Mouse (Mus musculus) forebrain, embryonic 10.5 days (tissue): Measurements from ENCODE around the gene Snx32. TPM values are rescaled to one million over a fixed set of nuclear protein-coding genes. Genes with fewer than 3 reads are reported as not detected.
A peak's percentile ranks its signal among the peaks of the same experiment; 100 is the strongest.

Experiments used
- DNase-seq: peaks from one replicate; pipeline ENCODE4 v3.0.0-alpha.2; 2017; ENCODE audit warnings: low spot score; ENCODE audit errors: extremely low spot score
- H3K27ac ChIP-seq: fragments of 300-500 bp; sonication (generic); 2 replicates; pipeline ENCODE4 v1.5.1; 2016; ENCODE audit warnings: mild to moderate bottlenecking
- H3K27me3 ChIP-seq: fragments of 300-500 bp; sonication (generic); 2 replicates; pipeline ENCODE4 v1.6.1; 2016; ENCODE audit warnings: mild to moderate bottlenecking; ENCODE audit not compliant: poor library complexity, severe bottlenecking
- H3K36me3 ChIP-seq: fragments of 300-500 bp; sonication (generic); replicated peaks from 2 replicates; pipeline ENCODE4 v1.6.1; 2016; ENCODE audit warnings: mild to moderate bottlenecking, moderate library complexity
- H3K4me1 ChIP-seq: fragments of 300-500 bp; sonication (generic); 2 replicates; pipeline ENCODE4 v1.6.1; 2016
- H3K4me3 ChIP-seq: fragments of 300-500 bp; sonication (generic); 2 replicates; pipeline ENCODE4 v1.5.1; 2016; ENCODE audit warnings: mild to moderate bottlenecking, moderate library complexity
- H3K9me3 ChIP-seq: fragments of 300-500 bp; sonication (generic); 2 replicates; pipeline ENCODE4 v1.6.1; 2016; ENCODE audit warnings: mild to moderate bottlenecking, moderate library complexity
- WGBS: fragments of 180-500 bp; shearing (Covaris S2); methylation state at CpG from one replicate; pipeline ENCODE4 v1.1.7; 2016; 5-methylcytosine and 5-hydroxymethylcytosine counted together
- polyA plus RNA-seq: library from polyadenylated mRNA; unstranded; fragments of >200 nt; fragmentation: Nextera tagmentation; extraction: Ambion mirVana; gene quantifications from 2 replicates; pipeline ENCODE4 v1.2.1, GENCODE M21; 2016

The Snx32 gene
- 7.0 and 7.9 TPM in 2 replicates for polyA plus RNA-seq

GRCm38 (mm10) chr19:5510031-5511026 is at the start of gene Snx32:
Gene Snx32 (minus strand): TSS chr19:5510538.
- Histone ChIP-seq H3K9me3 (peaks cover 14% of the 10 kb centered on the region), H3K4me3 (peak within 1 kb of the TSS; percentile 57), H3K27me3 (peaks cover 8% of the 10 kb centered on the region; the same call in 1 of the 2 replicates), H3K4me1 (peaks cover 21% of the 10 kb centered on the region), H3K27ac (peak within 1 kb of the TSS; percentile 84), H3K36me3 (no peaks in the 10 kb centered on the region)
- 2% methylated on average over 47 of the region's 47 CpGs for WGBS
- DNase-seq, result peak; percentile 93

GRCm38 (mm10) chr19:5559631-5560456 is 49.5 kb upstream of the Snx32 start:
- 1% methylated on average over 69 of the region's 69 CpGs for WGBS
- H3K36me3 ChIP-seq, result no peaks in the 10 kb centered on the region
- H3K9me3 ChIP-seq, result no peaks in the 10 kb centered on the region
- DNase-seq, result no peak
- H3K4me3 ChIP-seq, result peak overlapping the region; percentile 47
- peaks cover 100% of the 10 kb centered on the region for H3K27me3 ChIP-seq
- H3K27ac ChIP-seq, result no peak overlapping the region
- peaks cover 25% of the 10 kb centered on the region for H3K4me1 ChIP-seq

- no peak for DNase-seq
- Histone ChIP-seq H3K9me3 (no peaks in the 10 kb centered on the region), H3K36me3 (no peaks in the 10 kb centered on the region), H3K27me3 (peaks cover 100% of the 10 kb centered on the region), H3K27ac (no peak overlapping the region), H3K4me1 (peaks cover 25% of the 10 kb centered on the region), H3K4me3 (peak overlapping the region; percentile 47; the same call in 1 of the 2 replicates)
- WGBS, result 19% methylated on average over 8 of the region's 8 CpGs
Measured at GRCm38 (mm10) chr19:5559229-5559628, 48.9 kb upstream of the Snx32 start.

- no peak overlapping the region for H3K27ac ChIP-seq
- no peak for DNase-seq
- peaks cover 25% of the 10 kb centered on the region for H3K4me1 ChIP-seq
- no peaks in the 10 kb centered on the region for H3K9me3 ChIP-seq
- H3K36me3 ChIP-seq, result no peaks in the 10 kb centered on the region
- H3K4me3 ChIP-seq, result no peak overlapping the region
- H3K27me3 ChIP-seq, result peaks cover 100% of the 10 kb centered on the region
- WGBS, result 56% methylated on average over 8 of the region's 8 CpGs
Measured at GRCm38 (mm10) chr19:5558770-5559169, 48.4 kb upstream of the Snx32 start.

GRCm38 (mm10) chr19:5558169-5558568 is 47.8 kb upstream of the Snx32 start:
- no peak overlapping the region for H3K27ac ChIP-seq
- 51% methylated on average over 7 of the region's 7 CpGs for WGBS
- H3K4me3 ChIP-seq, result no peak overlapping the region
- no peak for DNase-seq
- H3K9me3 ChIP-seq, result no peaks in the 10 kb centered on the region
- H3K36me3 ChIP-seq, result no peaks in the 10 kb centered on the region
- peaks cover 100% of the 10 kb centered on the region for H3K27me3 ChIP-seq
- H3K4me1 ChIP-seq, result peaks cover 25% of the 10 kb centered on the region

- 77% methylated on average over 14 of the region's 14 CpGs for WGBS
- Histone ChIP-seq H3K9me3 (no peaks in the 10 kb centered on the region), H3K4me3 (no peak overlapping the region), H3K27me3 (peaks cover 68% of the 10 kb centered on the region), H3K36me3 (no peaks in the 10 kb centered on the region), H3K27ac (no peak overlapping the region), H3K4me1 (peaks cover 6% of the 10 kb centered on the region)
- DNase-seq, result no peak
Measured at GRCm38 (mm10) chr19:5554212-5554611, 43.9 kb upstream of the Snx32 start.

GRCm38 (mm10) chr19:5553802-5554201 is 43.5 kb upstream of the Snx32 start:
- H3K27me3 ChIP-seq, result peaks cover 64% of the 10 kb centered on the region
- 54% methylated on average over 8 of the region's 8 CpGs for WGBS
- H3K4me1 ChIP-seq, result peaks cover 2% of the 10 kb centered on the region

GRCm38 (mm10) chr19:5547471-5548056 is 37.2 kb upstream of the Snx32 start:
- Histone ChIP-seq H3K4me1 (peaks cover 5% of the 10 kb centered on the region; the same call in 1 of the 2 replicates), H3K4me3 (no peak overlapping the region), H3K9me3 (no peaks in the 10 kb centered on the region), H3K27me3 (peaks cover 1% of the 10 kb centered on the region; the same call in 1 of the 2 replicates), H3K27ac (no peak overlapping the region), H3K36me3 (no peaks in the 10 kb centered on the region)
- WGBS, result 88% methylated on average over 4 of the region's 4 CpGs
- DNase-seq, result no peak

More at GRCm38 (mm10) chr19:5553802-5554201, 43.5 kb upstream of the Snx32 start:
- H3K27ac ChIP-seq, result no peak overlapping the region
- DNase-seq, result no peak
- no peak overlapping the region for H3K4me3 ChIP-seq
- H3K9me3 ChIP-seq, result no peaks in the 10 kb centered on the region
- no peaks in the 10 kb centered on the region for H3K36me3 ChIP-seq

- Histone ChIP-seq H3K9me3 (no peaks in the 10 kb centered on the region), H3K27ac (no peak overlapping the region), H3K4me3 (no peak overlapping the region), H3K4me1 (peaks cover 5% of the 10 kb centered on the region; the same call in 1 of the 2 replicates), H3K36me3 (no peaks in the 10 kb centered on the region), H3K27me3 (no peaks in the 10 kb centered on the region)
- no peak for DNase-seq
- WGBS, result 57% methylated on average over 11 of the region's 11 CpGs
Measured at GRCm38 (mm10) chr19:5544031-5544430, 33.7 kb upstream of the Snx32 start.

- H3K27ac ChIP-seq, result no peak overlapping the region
- DNase-seq, result no peak
- no peaks in the 10 kb centered on the region for H3K27me3 ChIP-seq
- no peaks in the 10 kb centered on the region for H3K36me3 ChIP-seq
- 90% methylated on average over 9 of the region's 9 CpGs for WGBS
- H3K4me3 ChIP-seq, result no peak overlapping the region
- H3K9me3 ChIP-seq, result no peaks in the 10 kb centered on the region
- peaks cover 5% of the 10 kb centered on the region; the same call in 1 of the 2 replicates for H3K4me1 ChIP-seq
Measured at GRCm38 (mm10) chr19:5543362-5543761, 33.0 kb upstream of the Snx32 start.

GRCm38 (mm10) chr19:5538786-5539185 is 28.4 kb upstream of the Snx32 start:
- no peak for DNase-seq
- no peaks in the 10 kb centered on the region for H3K9me3 ChIP-seq
- no peak overlapping the region for H3K4me3 ChIP-seq
- 61% methylated on average over 8 of the region's 8 CpGs for WGBS
- no peaks in the 10 kb centered on the region for H3K27me3 ChIP-seq
- H3K27ac ChIP-seq, result no peak overlapping the region
- no peaks in the 10 kb centered on the region for H3K36me3 ChIP-seq
- no peaks in the 10 kb centered on the region for H3K4me1 ChIP-seq

GRCm38 (mm10) chr19:5532520-5532919 is 22.2 kb upstream of the Snx32 start:
- Histone ChIP-seq H3K4me1 (peaks cover 20% of the 10 kb centered on the region), H3K4me3 (no peak overlapping the region), H3K36me3 (no peaks in the 10 kb centered on the region), H3K27me3 (peaks cover 41% of the 10 kb centered on the region), H3K27ac (no peak overlapping the region), H3K9me3 (no peaks in the 10 kb centered on the region)
- DNase-seq, result no peak
- 75% methylated on average over 8 of the region's 8 CpGs for WGBS
